Mouse (Mus musculus): ENCODE results near the gene Mcu. TPM values are rescaled to one million over a fixed set of nuclear protein-coding genes. Genes with fewer than 3 reads are reported as not detected.

Mcu gene
- polyA plus RNA-seq, 1 experiment from 2014 or later = 26.2 TPM

DNA sequence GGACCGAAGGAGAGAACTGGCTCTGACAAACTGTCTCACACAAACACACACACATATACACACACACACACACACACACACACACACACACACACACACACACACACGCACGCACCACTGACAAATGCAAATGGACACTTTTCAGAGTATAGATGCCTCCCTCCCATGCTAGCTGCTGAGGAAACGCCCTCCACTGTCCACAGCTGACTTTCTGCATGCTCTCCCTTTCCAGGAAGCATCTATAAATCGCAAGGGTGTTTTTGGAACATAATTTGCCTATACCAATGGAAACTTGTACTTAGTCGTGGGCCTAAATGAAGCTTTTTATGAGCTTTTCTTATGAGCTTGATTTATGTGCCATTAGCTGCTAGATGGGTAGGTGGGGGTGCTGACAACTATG is 46.1 kb downstream of the Mcu start:
- H3K27me3 ChIP-seq (ENCODE audit: control insufficient read depth, insufficient read depth, low read length) = no peaks in the 10 kb centered on the region
- no peaks in the 10 kb centered on the region for H3K36me3 ChIP-seq (ENCODE audit: control insufficient read depth, insufficient read depth, low read length)
- no peak overlapping the region for H3K4me2 ChIP-seq (ENCODE audit: low read depth)
- no peak overlapping the region for H3K9ac ChIP-seq (ENCODE audit: low read length)
- no peak overlapping the region for H3K4me3 ChIP-seq (ENCODE audit: low read depth, low read length)
- H3K9me3 ChIP-seq (ENCODE audit: control insufficient read depth, low read length) = 0 out of 2 replicates have a peak, but pooled peaks cover 2% of the 10 kb centered on the region
- peaks cover 5% of the 10 kb centered on the region; the same call in 1 of the 2 replicates for H3K4me1 ChIP-seq (ENCODE audit: control insufficient read depth, insufficient read depth, low read length)
- WGBS = 80% methylated on average over 6 of the region's 6 CpGs
- no peak for DNase-seq (ENCODE audit: low spot score)
- no peak overlapping the region for H3K27ac ChIP-seq (ENCODE audit: low read depth, low read length)
- ATAC-seq (ENCODE audit: insufficient read depth, low FRiP score, low TSS enrichment) = no peak

DNA sequence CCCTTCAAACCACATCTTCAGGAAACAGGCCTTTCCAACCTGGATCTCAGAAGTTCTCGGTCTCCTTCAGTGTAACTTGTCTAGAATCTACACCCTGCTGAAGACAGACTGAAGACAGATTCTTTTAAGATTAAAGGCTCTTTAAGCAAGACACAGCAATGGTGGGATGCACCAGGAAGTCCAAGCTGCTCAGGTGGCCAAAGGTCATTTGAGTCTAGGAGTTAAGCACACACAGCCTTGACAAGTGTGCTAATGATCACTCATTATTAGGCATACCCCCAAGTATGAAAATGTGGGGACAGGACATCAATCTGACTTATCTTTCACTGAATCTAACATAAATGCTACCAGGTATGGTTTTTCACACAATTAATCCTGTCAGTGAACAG is 47.0 kb downstream of the Mcu start:
- Histone ChIP-seq H3K4me1 (ENCODE audit: control insufficient read depth, insufficient read depth, low read length) (peaks cover 5% of the 10 kb centered on the region; the same call in 1 of the 2 replicates), H3K27me3 (ENCODE audit: control insufficient read depth, insufficient read depth, low read length) (no peaks in the 10 kb centered on the region), H3K9ac (ENCODE audit: low read length) (no peak overlapping the region), H3K4me2 (ENCODE audit: low read depth) (no peak overlapping the region), H3K4me3 (ENCODE audit: low read depth, low read length) (no peak overlapping the region), H3K9me3 (ENCODE audit: control insufficient read depth, low read length) (0 out of 2 replicates have a peak, but pooled peaks cover 2% of the 10 kb centered on the region), H3K36me3 (ENCODE audit: control insufficient read depth, insufficient read depth, low read length) (no peaks in the 10 kb centered on the region), H3K27ac (ENCODE audit: low read depth, low read length) (no peak overlapping the region)
- ATAC-seq (ENCODE audit: insufficient read depth, low FRiP score, low TSS enrichment) (no peak), DNase-seq (ENCODE audit: low spot score) (no peak)
- WGBS = 86% methylated on average over 1 of the region's 1 CpGs

DNA sequence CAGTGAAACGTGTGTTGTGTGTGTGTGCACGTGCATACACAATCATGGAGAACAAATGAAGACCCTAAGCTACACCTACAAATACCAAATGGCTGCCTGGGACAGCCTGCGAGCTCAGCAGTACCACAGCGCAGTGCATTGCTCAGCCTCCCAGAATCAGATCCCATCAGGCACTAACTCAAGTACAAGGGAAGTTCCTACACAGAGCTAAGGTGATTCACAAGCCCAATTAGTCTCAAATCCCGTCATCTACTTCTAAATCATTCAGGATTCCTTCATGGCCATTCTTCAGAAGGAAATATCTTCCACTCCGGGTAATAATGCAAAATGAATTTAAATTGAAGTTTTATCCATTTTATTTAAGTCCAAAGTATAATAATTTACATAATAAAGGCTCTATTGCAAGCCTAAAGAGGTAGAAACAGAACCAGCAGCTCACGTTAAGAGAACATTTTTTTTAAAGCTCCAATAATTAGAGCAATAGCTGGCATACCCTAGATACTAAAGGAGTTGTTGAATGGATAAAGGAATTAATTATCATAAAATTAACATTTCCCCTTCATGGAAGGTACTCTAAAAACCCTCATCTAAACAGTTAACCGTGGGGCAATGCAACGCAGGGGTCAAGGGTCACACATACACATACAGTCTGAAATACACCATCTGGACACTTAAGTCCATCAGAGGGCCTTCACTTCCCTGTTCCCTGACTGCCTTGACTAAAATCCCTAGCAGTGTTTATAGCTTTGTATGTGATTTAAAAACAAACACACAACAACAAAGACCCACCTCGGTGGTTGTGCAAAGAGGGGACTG is 47.6 kb downstream of the Mcu start:
- ATAC-seq (ENCODE audit: insufficient read depth, low FRiP score, low TSS enrichment) (no peak), DNase-seq (ENCODE audit: low spot score) (no peak)
- H3K9ac ChIP-seq (ENCODE audit: low read length) = no peak overlapping the region
- no peaks in the 10 kb centered on the region for H3K27me3 ChIP-seq (ENCODE audit: control insufficient read depth, insufficient read depth, low read length)
- H3K36me3 ChIP-seq (ENCODE audit: control insufficient read depth, insufficient read depth, low read length) = no peaks in the 10 kb centered on the region
- H3K27ac ChIP-seq (ENCODE audit: low read depth, low read length) = no peak overlapping the region
- H3K4me1 ChIP-seq (ENCODE audit: control insufficient read depth, insufficient read depth, low read length) = peaks cover 5% of the 10 kb centered on the region; the same call in 1 of the 2 replicates
- H3K9me3 ChIP-seq (ENCODE audit: control insufficient read depth, low read length) = 0 out of 2 replicates have a peak, but pooled peaks cover 2% of the 10 kb centered on the region
- WGBS = 72% methylated on average over 10 of the region's 10 CpGs
- no peak overlapping the region for H3K4me2 ChIP-seq (ENCODE audit: low read depth)
- H3K4me3 ChIP-seq (ENCODE audit: low read depth, low read length) = no peak overlapping the region

DNA sequence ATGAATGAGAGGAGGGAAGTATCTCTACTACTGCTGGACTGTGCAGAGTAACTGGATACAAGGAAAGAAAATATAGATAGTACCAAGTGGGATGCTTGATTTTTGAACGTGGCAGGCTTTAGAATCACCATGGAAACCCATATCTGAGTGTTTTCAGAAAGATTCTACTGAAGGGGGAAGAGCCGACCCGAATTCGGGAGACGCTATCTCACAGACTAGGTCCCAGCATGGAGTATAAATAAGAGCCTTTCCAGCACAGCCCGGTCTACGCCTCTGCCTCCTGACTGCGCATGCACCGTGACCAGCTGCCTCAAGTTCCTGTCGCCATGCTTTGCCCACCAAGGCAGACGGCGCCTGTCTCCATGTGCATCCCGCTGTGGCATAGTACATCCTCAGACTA is 49.5 kb downstream of the Mcu start:
- Histone ChIP-seq H3K27ac (ENCODE audit: low read depth, low read length) (peak overlapping the region; percentile 5; the same call in 1 of the 2 replicates), H3K4me3 (ENCODE audit: low read depth, low read length) (no peak overlapping the region)
- WGBS = 89% methylated on average over 13 of the region's 13 CpGs

DNA sequence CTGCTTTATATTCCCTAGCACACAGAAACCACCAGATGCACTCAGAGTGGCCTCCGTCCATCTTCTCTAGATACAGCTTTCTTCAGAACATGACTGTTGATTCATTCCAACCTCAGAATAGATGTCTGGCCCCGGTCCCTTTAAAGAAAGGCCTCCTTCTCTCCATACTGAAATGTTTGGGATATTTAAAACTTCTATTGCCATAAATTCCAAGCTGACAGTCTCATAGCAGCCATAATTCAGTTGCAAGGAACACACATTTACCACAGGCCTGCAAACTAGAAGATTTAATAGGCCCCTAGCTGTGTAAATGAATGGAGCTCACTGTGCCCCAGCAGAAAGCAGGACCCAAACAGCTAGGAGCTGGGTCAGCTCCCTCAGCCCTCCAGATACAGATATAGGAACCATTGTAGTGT is 50.5 kb downstream of the Mcu start:
- WGBS = 46% methylated on average over 2 of the region's 2 CpGs
- DNase-seq (ENCODE audit: low spot score) (no peak), ATAC-seq (ENCODE audit: insufficient read depth, low FRiP score, low TSS enrichment) (no peak)
- H3K4me3 ChIP-seq (ENCODE audit: low read depth, low read length) = no peak overlapping the region
- no peak overlapping the region for H3K27ac ChIP-seq (ENCODE audit: low read depth, low read length)
- no peaks in the 10 kb centered on the region for H3K27me3 ChIP-seq (ENCODE audit: control insufficient read depth, insufficient read depth, low read length)
- no peaks in the 10 kb centered on the region for H3K36me3 ChIP-seq (ENCODE audit: control insufficient read depth, insufficient read depth, low read length)
- no peaks in the 10 kb centered on the region for H3K9me3 ChIP-seq (ENCODE audit: control insufficient read depth, low read length)
- no peak overlapping the region for H3K4me2 ChIP-seq (ENCODE audit: low read depth)
- H3K4me1 ChIP-seq (ENCODE audit: control insufficient read depth, insufficient read depth, low read length) = peaks cover 5% of the 10 kb centered on the region; the same call in 1 of the 2 replicates
- H3K9ac ChIP-seq (ENCODE audit: low read length) = no peak overlapping the region

More for the DNA sequence above, 49.5 kb downstream of the Mcu start:
- no peaks in the 10 kb centered on the region for H3K36me3 ChIP-seq (ENCODE audit: control insufficient read depth, insufficient read depth, low read length)
- no peak overlapping the region for H3K9ac ChIP-seq (ENCODE audit: low read length)
- DNase-seq (ENCODE audit: low spot score) (no peak), ATAC-seq (ENCODE audit: insufficient read depth, low FRiP score, low TSS enrichment) (no peak)
- no peaks in the 10 kb centered on the region for H3K27me3 ChIP-seq (ENCODE audit: control insufficient read depth, insufficient read depth, low read length)
- H3K9me3 ChIP-seq (ENCODE audit: control insufficient read depth, low read length) = no peaks in the 10 kb centered on the region
- peaks cover 5% of the 10 kb centered on the region; the same call in 1 of the 2 replicates for H3K4me1 ChIP-seq (ENCODE audit: control insufficient read depth, insufficient read depth, low read length)
- no peak overlapping the region for H3K4me2 ChIP-seq (ENCODE audit: low read depth)

DNA sequence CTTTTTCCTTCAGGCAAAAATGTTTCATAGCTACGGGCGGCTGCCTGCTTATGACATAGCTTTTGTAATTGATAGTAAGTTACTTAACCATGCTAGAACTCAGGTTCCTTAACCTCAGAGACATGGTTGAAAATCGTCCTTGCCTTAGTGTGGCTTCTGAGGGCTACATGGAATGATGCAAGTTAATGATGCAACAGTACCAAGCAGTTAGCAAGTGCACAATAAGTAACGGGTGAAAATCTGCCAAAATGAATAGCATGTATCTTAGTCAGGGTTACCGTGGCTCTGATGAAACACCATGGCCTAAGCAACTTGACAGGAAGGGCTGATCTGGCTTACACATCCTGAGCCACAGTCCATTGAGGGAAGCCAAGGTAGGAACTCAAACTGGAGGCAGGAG is 51.9 kb downstream of the Mcu start:
- Histone ChIP-seq H3K4me3 (ENCODE audit: low read depth, low read length) (no peak overlapping the region), H3K36me3 (ENCODE audit: control insufficient read depth, insufficient read depth, low read length) (no peaks in the 10 kb centered on the region), H3K9ac (ENCODE audit: low read length) (no peak overlapping the region), H3K4me2 (ENCODE audit: low read depth) (no peak overlapping the region), H3K9me3 (ENCODE audit: control insufficient read depth, low read length) (no peaks in the 10 kb centered on the region), H3K27ac (ENCODE audit: low read depth, low read length) (no peak overlapping the region), H3K4me1 (ENCODE audit: control insufficient read depth, insufficient read depth, low read length) (peaks cover 5% of the 10 kb centered on the region; the same call in 1 of the 2 replicates), H3K27me3 (ENCODE audit: control insufficient read depth, insufficient read depth, low read length) (no peaks in the 10 kb centered on the region)
- ATAC-seq (ENCODE audit: insufficient read depth, low FRiP score, low TSS enrichment) (no peak), DNase-seq (ENCODE audit: low spot score) (no peak)
- 82% methylated on average over 5 of the region's 5 CpGs for WGBS

DNA sequence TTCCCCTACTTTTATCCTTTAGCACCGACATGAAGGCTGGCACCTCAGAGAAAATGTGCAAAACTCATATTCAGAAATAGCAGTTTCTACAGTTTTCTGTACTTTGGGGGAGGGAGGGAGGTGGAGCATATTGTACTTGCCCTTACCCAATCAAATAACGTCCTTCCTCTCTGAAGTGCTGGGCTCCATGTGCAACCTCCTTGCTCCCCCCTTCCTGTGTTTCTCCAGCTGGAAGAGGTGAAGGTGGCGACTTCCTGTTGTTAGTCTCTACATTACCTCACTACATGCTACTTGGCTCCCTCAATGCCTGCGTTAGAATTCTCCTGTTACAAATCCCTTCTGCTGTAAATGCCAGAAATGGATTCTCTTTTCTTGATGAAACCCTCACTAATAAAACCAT is 54.0 kb downstream of the Mcu start:
- Histone ChIP-seq H3K4me3 (ENCODE audit: low read depth, low read length) (no peak overlapping the region), H3K4me1 (ENCODE audit: control insufficient read depth, insufficient read depth, low read length) (peaks cover 5% of the 10 kb centered on the region; the same call in 1 of the 2 replicates), H3K9me3 (ENCODE audit: control insufficient read depth, low read length) (no peaks in the 10 kb centered on the region), H3K27ac (ENCODE audit: low read depth, low read length) (no peak overlapping the region), H3K36me3 (ENCODE audit: control insufficient read depth, insufficient read depth, low read length) (no peaks in the 10 kb centered on the region), H3K9ac (ENCODE audit: low read length) (no peak overlapping the region), H3K27me3 (ENCODE audit: control insufficient read depth, insufficient read depth, low read length) (no peaks in the 10 kb centered on the region), H3K4me2 (ENCODE audit: low read depth) (no peak overlapping the region)
- DNase-seq (ENCODE audit: low spot score) (no peak), ATAC-seq (ENCODE audit: insufficient read depth, low FRiP score, low TSS enrichment) (no peak)
- WGBS = 80% methylated on average over 4 of the region's 4 CpGs

DNA sequence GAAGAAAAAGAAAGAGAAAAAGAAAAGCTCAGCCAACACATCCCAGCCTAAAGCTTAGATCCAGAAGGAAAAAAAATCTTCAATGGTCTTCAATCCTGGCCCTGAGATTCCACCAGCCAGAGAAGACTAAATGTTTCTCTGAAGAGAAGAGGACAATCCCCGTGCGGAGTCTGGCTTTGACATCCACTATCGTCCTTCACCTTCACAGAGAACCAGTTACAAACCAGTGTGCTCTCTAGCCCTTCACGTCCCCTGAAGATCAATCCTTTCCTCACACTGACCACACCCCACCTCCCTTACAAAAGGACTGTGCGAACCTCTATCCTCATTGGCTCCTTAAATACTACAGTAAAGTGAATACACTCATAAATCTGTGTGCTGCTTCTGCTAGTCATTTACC is 56.4 kb downstream of the Mcu start:
- WGBS = 90% methylated on average over 5 of the region's 5 CpGs
- Histone ChIP-seq H3K4me1 (ENCODE audit: control insufficient read depth, insufficient read depth, low read length) (no peaks in the 10 kb centered on the region), H3K27me3 (ENCODE audit: control insufficient read depth, insufficient read depth, low read length) (no peaks in the 10 kb centered on the region), H3K4me3 (ENCODE audit: low read depth, low read length) (no peak overlapping the region), H3K4me2 (ENCODE audit: low read depth) (no peak overlapping the region), H3K27ac (ENCODE audit: low read depth, low read length) (no peak overlapping the region), H3K9ac (ENCODE audit: low read length) (no peak overlapping the region), H3K36me3 (ENCODE audit: control insufficient read depth, insufficient read depth, low read length) (no peaks in the 10 kb centered on the region), H3K9me3 (ENCODE audit: control insufficient read depth, low read length) (no peaks in the 10 kb centered on the region)
- no peak for ATAC-seq (ENCODE audit: insufficient read depth, low FRiP score, low TSS enrichment)
- no peak for DNase-seq (ENCODE audit: low spot score)

DNA sequence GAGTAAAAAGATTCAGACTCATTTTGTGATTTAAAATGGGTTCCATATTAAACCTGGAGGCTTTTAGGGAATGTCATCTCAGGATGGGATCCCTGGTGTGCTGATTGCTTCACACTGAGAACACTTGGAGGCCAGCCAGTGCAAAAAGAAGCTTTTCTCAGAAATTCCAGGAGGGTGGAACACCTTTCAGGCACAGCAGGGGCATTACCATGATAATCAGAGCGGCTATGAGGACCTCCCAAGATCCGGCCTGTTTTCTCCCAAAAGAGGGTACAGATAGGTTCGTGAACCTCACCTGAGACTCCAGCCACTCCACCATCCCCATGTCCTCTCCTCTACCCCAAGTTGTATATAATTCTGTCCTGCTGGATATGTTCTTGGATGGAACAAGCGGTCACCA is 57.9 kb downstream of the Mcu start:
- Histone ChIP-seq H3K27me3 (ENCODE audit: control insufficient read depth, insufficient read depth, low read length) (no peaks in the 10 kb centered on the region), H3K27ac (ENCODE audit: low read depth, low read length) (no peak overlapping the region), H3K4me2 (ENCODE audit: low read depth) (no peak overlapping the region), H3K4me3 (ENCODE audit: low read depth, low read length) (no peak overlapping the region), H3K9me3 (ENCODE audit: control insufficient read depth, low read length) (no peaks in the 10 kb centered on the region), H3K4me1 (ENCODE audit: control insufficient read depth, insufficient read depth, low read length) (no peaks in the 10 kb centered on the region), H3K9ac (ENCODE audit: low read length) (no peak overlapping the region), H3K36me3 (ENCODE audit: control insufficient read depth, insufficient read depth, low read length) (no peaks in the 10 kb centered on the region)
- 72% methylated on average over 4 of the region's 4 CpGs for WGBS
- ATAC-seq (ENCODE audit: insufficient read depth, low FRiP score, low TSS enrichment) (no peak), DNase-seq (ENCODE audit: low spot score) (no peak)

Measured in neural tube, embryonic 11.5 days (tissue).